Mouse (Mus musculus) layer of hippocampus, postnatal 25 days (tissue): Measurements from ENCODE around the gene Fancl. TPM values are rescaled to one million over a fixed set of nuclear protein-coding genes. Genes with fewer than 3 reads are reported as not detected.

Source experiments
- DNase-seq, 2 experiments: peaks; one replicate each; pipeline ENCODE4 v3.0.0; 2022; ENCODE audit warnings: mixed read lengths in 2 of 2, low spot score in 1 of 2; ENCODE audit errors: extremely low spot score in 1 of 2
- total RNA-seq, 2 experiments: library from RNA; stranded (reverse); gene quantifications; 2 replicates each; pipeline ENCODE4 v1.2.3; 2021

Gene Fancl
- total RNA-seq, 2 experiments from 2014 or later, result 8.7 to 9.2 TPM

GRCm38 (mm10) chr11:26481691-26482242 is 95.8 kb downstream of the Fancl start:
- DNase-seq, result no peak

GRCm38 (mm10) chr11:26489761-26490466 is 104.0 kb downstream of the Fancl start:
- DNase-seq, result peak in 1 of 2 experiments; percentile 9

DNA sequence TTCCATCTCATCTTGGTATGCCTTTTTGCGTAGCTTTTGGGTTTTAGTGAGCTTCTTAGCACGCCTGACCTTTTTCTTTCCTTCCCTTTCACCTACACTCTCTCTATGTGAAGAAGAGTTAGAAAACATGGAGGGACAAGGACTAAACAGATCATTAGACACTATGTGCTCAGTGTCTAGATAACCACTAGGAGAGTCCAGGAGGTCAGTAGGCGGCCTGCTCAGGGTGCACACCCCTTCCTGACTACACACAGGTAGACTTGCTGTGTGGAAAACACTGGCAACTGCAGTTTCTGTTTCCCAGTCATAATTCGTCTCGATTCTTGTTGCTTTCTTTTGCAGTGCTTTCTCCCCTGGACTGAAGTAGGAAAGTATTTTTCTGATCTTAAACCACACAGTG is 110.0 kb downstream of the Fancl start:
- no peak for DNase-seq

GRCm38 (mm10) chr11:26513683-26514082 is 127.7 kb downstream of the Fancl start:
- no peak for DNase-seq

GRCm38 (mm10) chr11:26516086-26516485 is 130.2 kb downstream of the Fancl start:
- no peak for DNase-seq

DNA sequence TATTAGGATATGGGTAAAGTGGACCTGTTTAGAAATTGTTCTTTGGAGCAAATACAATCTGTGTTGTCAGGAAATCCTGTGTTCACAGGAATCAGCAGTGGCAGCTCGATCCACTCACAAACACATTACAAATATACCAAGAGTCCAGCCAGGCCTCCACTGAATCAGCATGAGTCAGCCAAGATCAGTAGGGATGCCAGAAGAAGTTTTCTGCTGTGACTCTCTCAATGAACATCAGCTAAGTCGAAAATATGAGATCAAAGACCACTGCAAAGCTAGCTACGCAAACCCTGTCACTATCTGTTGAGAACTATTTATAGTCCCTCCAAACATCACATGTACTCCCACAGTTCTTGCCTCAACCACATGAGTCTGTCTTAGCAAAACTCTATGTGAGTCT is 133.1 kb downstream of the Fancl start:
- DNase-seq, result no peak

Other genes with a start within 250 kb of the Fancl start
- 10 to 100 TPM; 10.5 to 14.0 TPM for gene 5730522E02Rik, start 175.4 kb upstream of the Fancl start, total RNA-seq
- gene Gm6899, start 207.1 kb downstream of the Fancl start, total RNA-seq, result not detected
- 1 to 10 TPM; 2.4 to 4.4 TPM for gene Vrk2, start 207.9 kb downstream of the Fancl start, total RNA-seq